Mouse (Mus musculus) kidney, adult 9 months (tissue): Measurements from ENCODE around the gene Trpm5.

ENCODE experiments used
- DNase-seq: peaks from one replicate; pipeline ENCODE4 v3.0.0; 2022

The Trpm5 gene

DNA sequence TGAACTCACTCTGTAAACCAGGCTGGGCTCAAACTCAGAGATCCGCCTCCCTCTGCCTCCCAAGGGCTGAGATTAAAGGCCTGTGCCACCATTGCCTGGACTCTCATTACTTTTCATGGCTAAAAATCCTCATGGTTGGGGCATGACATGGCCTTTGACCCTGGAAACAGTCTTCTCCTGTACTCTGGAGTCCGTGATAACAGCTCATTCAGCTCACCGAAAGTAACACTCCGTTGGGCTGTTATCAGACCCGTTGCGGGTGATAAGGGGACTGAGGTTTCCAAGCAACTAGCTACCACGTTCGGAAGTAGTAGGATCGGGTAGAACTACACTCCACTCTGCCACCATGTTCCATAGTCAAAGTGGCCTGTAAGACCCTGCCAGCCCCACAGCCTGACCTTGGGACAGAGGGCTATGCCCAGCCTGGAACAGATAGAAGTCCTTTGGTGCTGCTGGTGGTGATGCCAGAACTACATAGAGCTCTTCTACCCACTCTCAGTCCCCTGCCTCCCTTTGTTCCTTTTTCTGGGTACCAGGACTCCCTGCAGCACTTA is 36.7 kb downstream of the Trpm5 start:
- DNase-seq: no peak

GRCm38 (mm10) chr7:143057023-143057422 is 37.4 kb downstream of the Trpm5 start:
- no peak for DNase-seq

- DNase-seq: no peak
These were observed 38.8 kb downstream of the Trpm5 start for GRCm38 (mm10) chr7:143055499-143056186.

DNA sequence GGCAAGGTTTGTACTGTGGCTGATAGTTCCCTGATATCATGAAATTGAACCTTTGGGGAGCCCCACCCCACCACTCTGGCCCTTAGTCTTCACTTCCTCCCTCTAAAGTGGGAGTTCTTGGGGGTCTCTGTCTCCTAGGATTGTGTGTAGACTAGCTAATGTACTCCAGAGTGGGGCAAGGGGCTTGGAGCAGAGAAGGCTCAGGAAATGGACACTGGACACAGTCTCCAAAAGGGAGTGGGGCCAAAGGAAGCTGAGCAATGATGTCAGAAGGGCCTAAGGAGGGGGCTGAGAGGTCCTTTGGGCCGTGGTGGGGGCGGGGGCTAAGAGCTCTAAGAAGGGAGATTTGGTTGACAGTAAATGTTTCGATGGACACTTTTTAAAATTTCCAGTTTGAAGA is 39.4 kb downstream of the Trpm5 start:
- no peak for DNase-seq

GRCm38 (mm10) chr7:143054612-143054965 is 39.9 kb downstream of the Trpm5 start:
- DNase-seq: no peak

DNA sequence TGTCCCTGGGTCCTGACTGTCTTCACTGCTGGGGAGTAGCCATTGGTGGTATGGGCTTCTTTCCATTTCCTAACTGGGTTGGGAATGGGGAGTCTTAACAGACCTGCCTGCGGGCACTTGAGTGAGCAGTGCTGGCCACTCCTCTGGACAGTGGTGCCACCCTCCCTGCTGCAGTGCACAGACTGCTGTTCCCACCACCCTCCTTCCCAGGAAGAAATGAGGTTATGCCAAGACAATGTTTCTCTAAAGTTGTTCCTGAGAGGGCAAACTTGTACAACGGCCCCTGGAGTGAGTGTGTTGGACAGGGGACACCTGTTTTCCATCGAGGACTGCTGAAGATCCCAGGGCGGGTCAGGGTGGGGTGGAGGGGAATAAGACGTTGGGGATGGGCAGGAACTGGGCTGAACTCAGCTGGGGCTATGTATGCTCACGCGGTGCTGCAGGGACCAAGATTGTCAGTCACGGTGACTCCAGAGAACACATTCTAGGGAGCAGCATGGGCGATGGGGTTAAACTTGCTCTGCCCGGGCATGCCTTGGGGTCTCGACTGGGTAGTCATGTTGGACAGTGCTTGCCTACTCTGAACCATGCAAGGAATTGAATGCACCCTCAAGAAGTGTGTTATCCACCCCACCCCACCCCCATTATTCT is 40.4 kb downstream of the Trpm5 start:
- peak; percentile 20 for DNase-seq

DNA sequence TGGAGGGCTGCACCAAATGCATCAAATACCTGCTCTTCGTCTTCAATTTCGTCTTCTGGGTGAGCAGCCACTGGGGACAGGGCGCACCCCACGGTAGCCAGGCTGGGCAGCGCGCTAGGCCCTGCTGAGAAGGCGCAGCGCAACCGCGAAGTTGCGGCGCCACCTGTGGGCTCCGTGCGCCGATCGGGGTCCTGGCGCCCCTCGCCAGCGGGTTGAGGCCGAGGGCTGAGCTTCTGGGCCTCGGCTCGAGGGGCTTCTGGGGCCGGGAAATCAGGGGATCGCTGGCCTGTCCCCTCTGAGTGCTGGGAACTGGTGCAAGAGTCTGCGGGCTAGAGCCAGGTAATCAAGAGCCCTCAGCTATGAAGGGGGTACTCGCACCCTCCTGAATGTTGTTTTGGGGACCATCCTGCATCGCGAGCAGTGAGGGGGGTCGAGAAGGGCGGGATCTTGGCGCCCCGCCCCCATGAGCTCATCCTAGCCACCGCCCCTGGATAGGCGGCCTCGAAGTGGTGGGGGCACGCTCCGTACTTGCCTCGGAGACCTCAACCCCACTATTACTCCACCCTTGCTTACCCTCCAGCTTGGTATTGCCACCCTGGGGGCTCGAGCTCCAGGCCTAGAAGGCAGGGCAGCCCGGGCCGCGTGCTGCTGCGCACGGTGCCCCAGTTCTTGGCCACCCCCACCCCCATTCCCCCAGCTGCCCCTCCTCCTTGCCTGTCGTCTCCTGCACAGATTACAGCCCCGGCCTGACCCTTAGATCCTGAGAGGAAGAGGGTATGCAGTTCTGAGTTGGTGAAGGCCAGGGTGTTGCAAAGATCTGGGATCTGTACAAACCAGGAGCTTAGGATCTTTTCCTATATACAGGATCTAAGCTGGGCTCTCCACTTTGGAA is 41.2 kb downstream of the Trpm5 start:
- DNase-seq: peak; percentile 67

DNA sequence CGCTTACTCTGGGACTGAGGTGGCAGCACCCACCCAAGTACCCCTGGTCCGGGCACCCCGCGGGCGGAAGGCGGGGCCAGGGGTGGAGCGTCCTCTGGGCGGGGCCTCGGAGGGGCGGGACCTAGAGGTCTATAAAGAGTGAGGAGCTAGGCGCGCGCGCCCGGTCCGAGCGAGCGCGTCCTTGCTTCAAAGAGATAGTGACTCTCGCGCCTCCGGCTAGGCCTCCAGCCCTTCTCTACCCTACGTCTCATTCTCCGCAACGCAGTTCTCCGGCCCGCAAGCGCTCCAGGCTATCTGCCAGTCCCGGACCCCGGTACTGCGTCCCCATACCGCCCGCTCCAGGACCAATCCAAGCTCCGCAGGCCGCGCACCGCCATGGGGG is 41.8 kb downstream of the Trpm5 start, which contains the start of gene Cd81:
Gene Cd81 (plus strand): TSS at position 114 of the 382 bp plus-strand sequence.
- DNase-seq: peak; percentile 88

DNA sequence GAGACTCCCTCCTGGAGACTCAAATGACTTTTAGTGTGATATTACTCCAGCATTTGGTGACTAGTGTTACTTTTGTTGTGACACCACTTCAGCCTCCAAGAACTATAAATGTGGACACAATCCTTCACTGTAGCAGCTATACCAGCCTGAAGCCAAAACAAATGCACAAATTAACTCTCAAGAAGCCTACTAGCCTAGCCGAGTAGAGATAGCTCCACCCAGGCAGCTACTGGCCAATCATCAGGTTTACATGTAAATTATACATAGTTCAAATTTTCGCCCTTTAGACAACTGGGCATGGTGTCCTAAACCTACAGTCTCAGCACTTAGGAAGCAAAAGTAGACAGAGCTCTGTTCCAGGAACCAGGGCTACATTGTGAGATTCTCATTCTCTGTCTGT is 43.1 kb downstream of the Trpm5 start:
- peak; percentile 42 for DNase-seq

- peak; percentile 85 for DNase-seq
These were observed 44.3 kb downstream of the Trpm5 start for GRCm38 (mm10) chr7:143049841-143050816.

DNA sequence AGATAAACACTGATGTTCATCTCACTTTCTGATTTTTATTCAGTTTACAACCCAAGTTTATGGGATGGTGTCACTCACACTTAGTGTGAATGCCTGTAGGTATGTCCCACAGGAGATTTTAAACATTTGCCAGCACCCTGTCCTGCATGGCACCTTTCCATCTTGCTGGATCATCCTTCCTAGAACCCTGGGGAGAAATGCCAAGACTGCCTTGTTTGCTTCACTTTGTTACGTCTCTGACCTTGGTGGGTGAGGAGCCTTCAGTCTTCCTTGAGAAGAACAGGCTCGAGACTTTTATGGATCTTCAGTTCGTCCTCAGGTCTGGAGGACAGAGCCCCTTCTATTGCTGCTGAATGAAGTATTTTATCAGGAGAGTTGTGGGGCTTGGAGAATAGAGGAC is 45.1 kb downstream of the Trpm5 start:
- no peak for DNase-seq

DNA sequence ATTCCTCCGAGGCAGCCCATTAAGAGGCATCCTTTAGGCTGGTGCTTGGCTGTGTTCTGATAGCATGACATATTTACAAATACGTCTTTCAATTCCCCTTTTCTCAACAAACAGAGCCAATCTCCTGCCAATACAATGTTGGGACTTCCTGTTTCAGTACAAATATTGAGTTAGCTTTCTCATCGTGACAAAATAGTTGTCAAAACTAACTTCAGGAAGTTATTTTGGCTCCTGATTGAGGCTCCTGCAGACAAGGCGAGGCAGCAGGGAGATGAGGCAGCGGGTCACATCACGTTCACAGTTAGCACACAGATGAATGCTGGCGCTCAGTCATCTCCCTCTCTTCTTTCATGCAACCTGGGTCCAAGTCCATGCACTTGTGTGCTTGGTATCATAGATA is 48.1 kb downstream of the Trpm5 start:
- DNase-seq: no peak

GRCm38 (mm10) chr7:143044826-143045206 is 49.6 kb downstream of the Trpm5 start:
- DNase-seq: no peak

DNA sequence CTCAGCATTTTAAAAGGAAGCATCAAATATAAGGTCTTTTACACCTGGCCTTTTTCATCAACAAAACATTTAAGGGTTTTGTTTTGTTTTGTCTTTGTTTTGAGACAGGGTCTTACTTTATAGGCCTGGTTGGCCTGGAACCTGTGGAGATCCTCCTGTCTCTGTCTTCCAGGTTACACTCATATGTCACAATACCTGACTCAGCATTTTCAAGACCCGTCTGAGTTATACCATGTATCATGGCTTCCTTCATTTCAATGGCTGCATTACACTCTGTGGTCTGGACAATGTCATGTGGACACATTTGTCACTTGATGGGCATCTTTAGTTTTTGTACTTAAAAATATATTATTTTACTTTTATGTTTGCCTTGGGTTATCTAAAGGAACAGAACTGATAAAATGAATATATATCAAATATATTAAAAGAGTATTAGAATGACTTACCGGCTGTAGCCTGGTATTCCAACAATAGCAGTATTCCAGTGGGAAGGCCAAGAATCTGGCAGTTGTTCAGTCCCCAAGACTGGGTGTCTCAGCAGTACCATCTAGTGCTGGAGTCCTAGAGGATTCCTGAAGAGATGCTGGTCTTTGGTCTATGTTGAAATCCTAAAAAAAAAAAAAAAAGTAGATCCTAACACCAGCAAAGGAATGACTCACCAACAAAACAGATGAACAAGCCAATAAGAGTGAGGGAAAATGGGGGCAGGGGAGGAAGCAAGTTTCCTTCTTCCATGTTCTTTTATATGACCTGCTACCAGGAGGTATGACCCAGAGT is 50.2 kb downstream of the Trpm5 start:
- no peak for DNase-seq

- peak; percentile 37 for DNase-seq
These were observed 51.5 kb downstream of the Trpm5 start for GRCm38 (mm10) chr7:143042897-143043300.

- peak; percentile 88 for DNase-seq
These were observed 52.4 kb downstream of the Trpm5 start for GRCm38 (mm10) chr7:143042089-143042488.

DNA sequence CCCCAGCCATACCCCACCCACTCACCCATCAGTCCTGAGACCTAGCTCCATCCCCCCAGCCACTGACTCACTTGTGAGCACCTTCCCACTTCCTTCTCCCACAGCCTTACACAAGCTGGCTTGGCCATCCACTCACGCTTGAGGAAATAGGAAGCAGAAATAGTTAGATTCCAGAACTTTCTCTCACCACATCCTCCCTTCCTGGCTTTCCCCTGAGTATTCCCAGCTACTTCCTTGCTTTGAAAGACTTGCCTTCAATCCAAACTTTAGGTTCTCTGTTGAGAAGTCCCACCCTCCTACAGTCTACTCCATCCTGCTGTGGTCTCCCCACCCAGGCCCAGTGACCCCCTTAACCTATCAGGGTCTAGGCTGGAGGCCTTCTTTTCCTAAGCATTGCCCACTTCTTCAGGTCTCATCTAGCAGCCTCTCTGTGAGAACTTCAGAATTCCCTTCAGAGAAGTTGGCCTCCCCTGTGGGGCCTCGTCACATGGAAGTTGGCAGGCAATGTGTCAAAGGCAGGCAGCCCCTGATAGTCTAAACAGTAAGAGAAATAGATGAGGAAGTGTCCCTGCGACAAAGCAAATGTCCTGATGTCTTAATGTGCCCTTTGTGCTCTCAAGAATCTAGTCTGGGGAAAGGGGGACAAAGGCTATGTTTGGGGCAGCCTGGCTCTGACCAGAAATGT is 53.2 kb downstream of the Trpm5 start:
- peak; percentile 41 for DNase-seq

DNA sequence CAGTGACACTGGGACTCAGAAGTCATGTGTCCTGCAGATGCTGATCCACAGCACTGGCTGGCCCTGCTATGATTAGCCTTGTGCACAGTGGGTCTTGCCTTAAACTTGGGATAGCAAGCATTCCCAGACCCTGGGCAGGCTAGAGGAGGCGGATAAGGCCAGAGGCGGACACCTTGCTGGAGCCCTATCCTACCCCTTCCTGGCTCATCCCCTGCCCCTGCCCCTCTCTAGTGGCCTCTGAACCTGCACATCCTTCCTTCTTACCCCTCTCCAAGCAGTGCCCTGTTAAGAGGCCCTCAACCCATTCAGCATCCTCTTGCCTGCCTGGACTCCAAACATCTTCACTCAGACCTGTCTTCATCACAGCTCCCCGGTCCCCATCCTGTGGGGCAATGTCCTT is 53.9 kb downstream of the Trpm5 start:
- no peak for DNase-seq

DNA sequence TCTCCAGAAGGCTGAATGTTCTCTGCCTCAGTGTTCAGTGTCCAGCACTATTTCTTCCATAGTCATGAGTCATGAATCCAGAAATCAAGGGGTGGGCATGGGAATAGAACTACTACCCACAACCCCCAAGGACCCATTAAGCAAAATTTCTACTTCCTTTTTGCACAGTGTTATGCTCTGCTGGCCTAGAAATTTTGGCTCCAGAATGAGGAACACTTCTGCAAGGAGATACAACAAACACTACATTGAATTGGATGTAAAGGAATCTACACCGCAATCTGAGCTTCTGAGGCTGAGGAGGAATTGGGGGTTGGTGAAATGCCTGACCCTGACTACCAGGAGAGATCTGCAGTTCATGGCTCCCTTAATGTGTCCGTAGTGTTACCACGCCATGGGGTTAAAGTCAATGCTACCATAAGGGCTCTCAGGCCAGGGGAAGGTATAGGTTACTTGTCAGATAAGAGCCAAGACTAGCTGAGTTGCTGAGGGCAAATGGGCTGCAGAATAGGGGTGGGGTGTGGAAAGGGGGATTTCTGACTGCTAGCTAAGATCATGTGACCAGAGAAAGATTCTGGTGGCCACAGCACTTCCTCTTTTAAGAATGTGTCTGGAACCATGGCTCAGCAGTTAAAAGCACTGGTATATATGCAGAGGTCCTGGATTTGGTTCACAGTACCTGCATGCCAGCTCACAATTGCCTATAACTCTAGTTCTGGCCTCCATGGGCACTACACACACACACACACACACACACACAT is 56.1 kb downstream of the Trpm5 start:
- no peak for DNase-seq

GRCm38 (mm10) chr7:143037306-143037705 is 57.1 kb downstream of the Trpm5 start:
- DNase-seq: no peak
